Mouse (Mus musculus): ENCODE measurements around the gene Id1. TPM values are rescaled to one million over a fixed set of nuclear protein-coding genes. Genes with fewer than 3 reads are reported as not detected.

Gene Id1
- polyA plus RNA-seq, 1 experiment from 2014 or later = 30.7 TPM

GRCm38 (mm10) chr2:152737306-152738221 lies 1.5 kb downstream of the Id1 start:
- Histone ChIP-seq H3K4me1 (peaks cover 48% of the 10 kb centered on the region), H3K27ac (peak overlapping the region; percentile 40; the same call in 1 of the 2 replicates), H3K9ac (peak overlapping the region; percentile 8; the same call in 1 of the 2 replicates), H3K36me3 (replicated peaks) (no peaks in the 10 kb centered on the region), H3K4me2 (peak overlapping the region; percentile 86), H3K4me3 (peak overlapping the region; percentile 48), H3K27me3 (replicated peaks) (0 out of 2 replicates have a peak, but pooled peaks cover 5% of the 10 kb centered on the region), H3K9me3 (no peaks in the 10 kb centered on the region)
- WGBS = 16% methylated on average over 10 of the region's 10 CpGs
- no peak for ATAC-seq (replicated peaks)

- 57% methylated on average over 2 of the region's 2 CpGs for WGBS
- H3K9me3 ChIP-seq = no peaks in the 10 kb centered on the region
- 0 out of 2 replicates have a peak overlapping the region, but pooled peaks have one; percentile 12 for H3K27ac ChIP-seq
- peaks cover 48% of the 10 kb centered on the region for H3K4me1 ChIP-seq
- peak overlapping the region; percentile 86 for H3K4me2 ChIP-seq
- peak overlapping the region; percentile 48 for H3K4me3 ChIP-seq
- no peaks in the 10 kb centered on the region for H3K36me3 ChIP-seq (replicated peaks)
- H3K27me3 ChIP-seq (replicated peaks) = 0 out of 2 replicates have a peak, but pooled peaks cover 5% of the 10 kb centered on the region
- 0 out of 2 replicates have a peak overlapping the region, but pooled peaks have one; percentile 8 for H3K9ac ChIP-seq
- no peak for ATAC-seq (replicated peaks)
Observed at GRCm38 (mm10) chr2:152738341-152738740, 2.3 kb downstream of the Id1 start.

GRCm38 (mm10) chr2:152739031-152739841 lies 3.2 kb downstream of the Id1 start:
- peak overlapping the region; percentile 37; the same call in 1 of the 2 replicates for H3K27ac ChIP-seq
- 0 out of 2 replicates have a peak, but pooled peaks have one; percentile 8 for ATAC-seq (replicated peaks)
- H3K4me2 ChIP-seq = peak overlapping the region; percentile 86
- H3K4me1 ChIP-seq = peaks cover 48% of the 10 kb centered on the region
- peak overlapping the region; percentile 39 for H3K4me3 ChIP-seq
- no peaks in the 10 kb centered on the region for H3K9me3 ChIP-seq
- H3K9ac ChIP-seq = peak overlapping the region; percentile 38
- H3K27me3 ChIP-seq (replicated peaks) = 0 out of 2 replicates have a peak, but pooled peaks cover 5% of the 10 kb centered on the region
- 1% methylated on average over 34 of the region's 36 CpGs for WGBS
- no peaks in the 10 kb centered on the region for H3K36me3 ChIP-seq (replicated peaks)

- Histone ChIP-seq H3K36me3 (replicated peaks) (no peaks in the 10 kb centered on the region), H3K27me3 (replicated peaks) (0 out of 2 replicates have a peak, but pooled peaks cover 5% of the 10 kb centered on the region), H3K9ac (no peak overlapping the region), H3K9me3 (no peaks in the 10 kb centered on the region), H3K4me1 (peaks cover 42% of the 10 kb centered on the region), H3K4me3 (no peak overlapping the region), H3K4me2 (peak overlapping the region; percentile 86; the same call in 1 of the 2 replicates), H3K27ac (no peak overlapping the region)
- WGBS = 33% methylated on average over 3 of the region's 3 CpGs
- no peak for ATAC-seq (replicated peaks)
Observed at GRCm38 (mm10) chr2:152739842-152740260, 3.8 kb downstream of the Id1 start.

- Histone ChIP-seq H3K9ac (no peak overlapping the region), H3K27ac (no peak overlapping the region), H3K4me3 (no peak overlapping the region), H3K4me2 (no peak overlapping the region), H3K36me3 (replicated peaks) (no peaks in the 10 kb centered on the region), H3K9me3 (no peaks in the 10 kb centered on the region), H3K4me1 (peaks cover 35% of the 10 kb centered on the region), H3K27me3 (replicated peaks) (0 out of 2 replicates have a peak, but pooled peaks cover 5% of the 10 kb centered on the region)
- ATAC-seq (replicated peaks) = no peak
- 65% methylated on average over 5 of the region's 5 CpGs for WGBS
Observed at GRCm38 (mm10) chr2:152740490-152740889, 4.4 kb downstream of the Id1 start.

GRCm38 (mm10) chr2:152741153-152742041 lies 5.3 kb downstream of the Id1 start:
- no peak overlapping the region for H3K4me2 ChIP-seq
- no peaks in the 10 kb centered on the region for H3K36me3 ChIP-seq (replicated peaks)
- ATAC-seq (replicated peaks) = no peak
- 0 out of 2 replicates have a peak overlapping the region, but pooled peaks have one; percentile 27 for H3K27ac ChIP-seq
- no peak overlapping the region for H3K9ac ChIP-seq
- no peaks in the 10 kb centered on the region for H3K9me3 ChIP-seq
- 47% methylated on average over 14 of the region's 14 CpGs for WGBS
- 0 out of 2 replicates have a peak, but pooled peaks cover 5% of the 10 kb centered on the region for H3K27me3 ChIP-seq (replicated peaks)
- H3K4me1 ChIP-seq = peaks cover 26% of the 10 kb centered on the region
- H3K4me3 ChIP-seq = no peak overlapping the region

- Histone ChIP-seq H3K27me3 (replicated peaks) (0 out of 2 replicates have a peak, but pooled peaks cover 5% of the 10 kb centered on the region), H3K4me2 (no peak overlapping the region), H3K27ac (no peak overlapping the region), H3K4me3 (no peak overlapping the region), H3K9ac (no peak overlapping the region), H3K4me1 (peaks cover 20% of the 10 kb centered on the region), H3K9me3 (no peaks in the 10 kb centered on the region), H3K36me3 (replicated peaks) (no peaks in the 10 kb centered on the region)
- ATAC-seq (replicated peaks) = no peak
- WGBS = 31% methylated on average over 10 of the region's 10 CpGs
Observed at GRCm38 (mm10) chr2:152742435-152742834, 6.4 kb downstream of the Id1 start.

- no peaks in the 10 kb centered on the region for H3K36me3 ChIP-seq (replicated peaks)
- no peak for ATAC-seq (replicated peaks)
- no peaks in the 10 kb centered on the region for H3K9me3 ChIP-seq
- no peak within 1 kb of the TSS for H3K9ac ChIP-seq
- H3K4me1 ChIP-seq = peaks cover 8% of the 10 kb centered on the region
- H3K4me2 ChIP-seq = peak within 1 kb of the TSS; percentile 42
- WGBS = 3% methylated on average over 26 of the region's 30 CpGs
- no peak within 1 kb of the TSS for H3K27ac ChIP-seq
- 0 out of 2 replicates have a peak, but pooled peaks cover 4% of the 10 kb centered on the region for H3K27me3 ChIP-seq (replicated peaks)
- peak within 1 kb of the TSS; percentile 8; the same call in 1 of the 2 replicates for H3K4me3 ChIP-seq
Observed at GRCm38 (mm10) chr2:152753944-152754711, 18.1 kb downstream of the Id1 start, which contains the start of gene Cox4i2. Gene Cox4i2 (plus strand): TSS chr2:152754173.

- Histone ChIP-seq H3K9ac (no peak overlapping the region), H3K4me1 (peaks cover 8% of the 10 kb centered on the region), H3K27ac (no peak overlapping the region), H3K27me3 (replicated peaks) (0 out of 2 replicates have a peak, but pooled peaks cover 4% of the 10 kb centered on the region), H3K9me3 (no peaks in the 10 kb centered on the region), H3K4me2 (no peak overlapping the region), H3K4me3 (no peak overlapping the region), H3K36me3 (replicated peaks) (no peaks in the 10 kb centered on the region)
- no peak for ATAC-seq (replicated peaks)
- 67% methylated on average over 17 of the region's 17 CpGs for WGBS
Observed at GRCm38 (mm10) chr2:152756474-152757393, 20.7 kb downstream of the Id1 start.

- 56% methylated on average over 2 of the region's 2 CpGs for WGBS
- H3K4me3 ChIP-seq = no peak overlapping the region
- ATAC-seq (replicated peaks) = no peak
Observed at GRCm38 (mm10) chr2:152757478-152757877, 21.4 kb downstream of the Id1 start.

More at GRCm38 (mm10) chr2:152757478-152757877, 21.4 kb downstream of the Id1 start:
- no peak overlapping the region for H3K27ac ChIP-seq
- H3K27me3 ChIP-seq (replicated peaks) = 0 out of 2 replicates have a peak, but pooled peaks cover 4% of the 10 kb centered on the region
- peaks cover 8% of the 10 kb centered on the region for H3K4me1 ChIP-seq
- H3K9me3 ChIP-seq = no peaks in the 10 kb centered on the region
- H3K9ac ChIP-seq = no peak overlapping the region
- no peak overlapping the region for H3K4me2 ChIP-seq
- no peaks in the 10 kb centered on the region for H3K36me3 ChIP-seq (replicated peaks)

Data from midbrain, embryonic 15.5 days (tissue).